16 mouse cellular contexts compared by ENCODE assay signal in genomic region chr2:131200710-131201109, GRCm38 (mm10). TPM values are rescaled to one million over a fixed set of nuclear protein-coding genes. Genes with fewer than 3 reads are reported as not detected.
DNase-seq lines count a peak whose midpoint lies in the region; ATAC-seq and TF ChIP-seq lines count a peak whose summit lies in the region.
"Had no signal": no experiment of that assay in that cellular context is flagged by ENCODE, and none has a peak within 500 bp of the region (broad histone marks: within the 10 kb centered on the region; RNA-seq: fewer than 3 reads in every experiment).

No protein-coding gene starts in this region.

- TF ChIP-seq RAD21 in CH12.LX (IDR thresholded peaks at IDR 0.05; ENCODE audit: low read depth, low read length): no peak

- H3K4me3 ChIP-seq in liver, embryonic 15.5 days (replicated peaks): no peak overlapping the region
- no peak overlapping the region for H3K4me3 ChIP-seq in liver, postnatal 0 days (ENCODE audit: low read depth, low read length)
- H3K4me3 ChIP-seq in CH12.LX (replicated peaks in 1 of 3; ENCODE audit: low read depth in 2 of 3, low read length in 2 of 3, poor library complexity in 1 of 3): no peak overlapping the region
- no peak overlapping the region for H3K4me3 ChIP-seq in hindbrain, embryonic 12.5 days
- H3K4me3 ChIP-seq: embryonic facial prominence, embryonic 10.5 days; embryonic facial prominence, embryonic 12.5 days; forebrain, embryonic 13.5 days; forebrain, embryonic 15.5 days had no signal

- in situ Hi-C loops in CH12.LX (cut with MboI; ENCODE audit: low pct_ligation_motif_present, low pct_unique_long_range_greater_than_20kb, low sequenced_read_pairs): no loop called here

- TF ChIP-seq CTCF in liver, postnatal 0 days (IDR thresholded peaks at IDR 0.05; ENCODE audit: low read depth): no peak
- no peak for TF ChIP-seq CTCF in CH12.LX (conservative IDR thresholded peaks at IDR 0.05 in 1 of 2, IDR thresholded peaks at IDR 0.05 in 1 of 2; ENCODE audit: low read depth in 2 of 2, low read length in 2 of 2)

- H3K27me3 ChIP-seq in liver, embryonic 15.5 days: no peaks in the 10 kb centered on the region
- no peaks in the 10 kb centered on the region for H3K27me3 ChIP-seq in liver, postnatal 0 days (ENCODE audit: insufficient read depth, low read length)
- no peaks in the 10 kb centered on the region for H3K27me3 ChIP-seq in CH12.LX (replicated peaks)
- no peaks in the 10 kb centered on the region for H3K27me3 ChIP-seq in hindbrain, embryonic 12.5 days
- H3K27me3 ChIP-seq: embryonic facial prominence, embryonic 12.5 days; forebrain, embryonic 13.5 days; forebrain, embryonic 15.5 days had no signal

- no peak overlapping the region for H3K4me2 ChIP-seq in liver, embryonic 15.5 days
- H3K4me2 ChIP-seq in liver, postnatal 0 days (ENCODE audit: low read depth, low read length): no peak overlapping the region
- no peak overlapping the region for H3K4me2 ChIP-seq in CH12.LX (ENCODE audit: insufficient read depth, low read depth, poor library complexity, severe bottlenecking)
- H3K4me2 ChIP-seq in hindbrain, embryonic 12.5 days (replicated peaks): no peak overlapping the region
- H3K4me2 ChIP-seq: embryonic facial prominence, embryonic 12.5 days; forebrain, embryonic 13.5 days; forebrain, embryonic 15.5 days had no signal

- 79% methylated on average over 2 of the region's 2 CpGs for WGBS in liver, embryonic 15.5 days (ENCODE audit: insufficient replicate concordance)
- 81% methylated on average over 2 of the region's 2 CpGs for WGBS in liver, postnatal 0 days (ENCODE audit: insufficient replicate concordance)
- 82% methylated on average over 2 of the region's 2 CpGs for WGBS in hindbrain, embryonic 12.5 days

- peaks cover 52% of the 10 kb centered on the region for H3K4me1 ChIP-seq in liver, embryonic 15.5 days (replicated peaks)
- H3K4me1 ChIP-seq in liver, postnatal 0 days (ENCODE audit: insufficient read depth): peaks cover 23% of the 10 kb centered on the region
- peaks cover 12 to 25% of the 10 kb centered on the region in 2 experiments for H3K4me1 ChIP-seq in CH12.LX (ENCODE audit: control insufficient read depth in 1 of 2, insufficient read depth in 2 of 2)
- H3K4me1 ChIP-seq in hindbrain, embryonic 12.5 days: no peaks in the 10 kb centered on the region; the same call in 1 of the 2 replicates
- H3K4me1 ChIP-seq: forebrain, embryonic 15.5 days had no signal

- H3K79me2 ChIP-seq in CH12.LX (replicated peaks; ENCODE audit: control insufficient read depth, extremely low read depth, insufficient read depth, poor library complexity, severe bottlenecking): no peaks in the 10 kb centered on the region

- H3K27ac ChIP-seq in liver, embryonic 15.5 days (replicated peaks): 0 out of 2 replicates have a peak overlapping the region, but pooled peaks have one; percentile 1
- H3K27ac ChIP-seq in liver, postnatal 0 days (ENCODE audit: low read depth): no peak overlapping the region
- no peak overlapping the region for H3K27ac ChIP-seq in CH12.LX (ENCODE audit: insufficient read depth, low read depth)
- no peak overlapping the region for H3K27ac ChIP-seq in hindbrain, embryonic 12.5 days
- H3K27ac ChIP-seq: embryonic facial prominence, embryonic 10.5 days; embryonic facial prominence, embryonic 12.5 days; forebrain, embryonic 13.5 days; forebrain, embryonic 15.5 days had no signal

- peaks cover 74% of the 10 kb centered on the region for H3K36me3 ChIP-seq in liver, embryonic 15.5 days (replicated peaks)
- H3K36me3 ChIP-seq in liver, postnatal 0 days (replicated peaks; ENCODE audit: insufficient read depth, low read length): peaks cover 43% of the 10 kb centered on the region
- peaks cover 6 to 49% of the 10 kb centered on the region in 2 experiments for H3K36me3 ChIP-seq in CH12.LX (replicated peaks in 1 of 2; ENCODE audit: control insufficient read depth in 1 of 2, insufficient read depth in 1 of 2, low read length in 1 of 2)
- H3K36me3 ChIP-seq in hindbrain, embryonic 12.5 days: peaks cover 23% of the 10 kb centered on the region
- H3K36me3 ChIP-seq: forebrain, embryonic 15.5 days had no signal

- TF ChIP-seq POLR2A in CH12.LX (IDR thresholded peaks at IDR 0.05; ENCODE audit: low read depth, low read length): no peak

- TF ChIP-seq EP300 in liver, postnatal 0 days (IDR thresholded peaks at IDR 0.05; ENCODE audit: low read depth): no peak
- TF ChIP-seq EP300 in CH12.LX (IDR thresholded peaks at IDR 0.05; ENCODE audit: low read length): peak; percentile 87

- H3K9ac ChIP-seq in liver, embryonic 15.5 days: no peak overlapping the region
- H3K9ac ChIP-seq in liver, postnatal 0 days (replicated peaks): no peak overlapping the region
- H3K9ac ChIP-seq in CH12.LX (ENCODE audit: insufficient read depth, low read depth): no peak overlapping the region
- H3K9ac ChIP-seq in hindbrain, embryonic 12.5 days: no peak overlapping the region
- H3K9ac ChIP-seq: embryonic facial prominence, embryonic 12.5 days; forebrain, embryonic 13.5 days; forebrain, embryonic 15.5 days; forebrain, postnatal 0 days had no signal

- dilution Hi-C loops in CH12.LX (cut with MboI; ENCODE audit: extremely low pct_ligation_motif_present, extremely low pct_unique_long_range_greater_than_20kb, low sequenced_read_pairs): no loop called here

- no peaks in the 10 kb centered on the region for H3K9me3 ChIP-seq in liver, embryonic 15.5 days (replicated peaks)
- no peaks in the 10 kb centered on the region for H3K9me3 ChIP-seq in liver, postnatal 0 days (ENCODE audit: low read length)
- H3K9me3 ChIP-seq in CH12.LX (replicated peaks; ENCODE audit: low read length): peaks cover 20% of the 10 kb centered on the region
- H3K9me3 ChIP-seq in hindbrain, embryonic 12.5 days (replicated peaks): no peaks in the 10 kb centered on the region
- H3K9me3 ChIP-seq: embryonic facial prominence, embryonic 10.5 days; embryonic facial prominence, embryonic 12.5 days; forebrain, embryonic 13.5 days; forebrain, embryonic 15.5 days had no signal

- ATAC-seq in liver, embryonic 15.5 days (ENCODE audit: insufficient read depth): no peak
- ATAC-seq in liver, postnatal 0 days: no peak
- ATAC-seq in hindbrain, embryonic 12.5 days (ENCODE audit: low FRiP score): no peak
- ATAC-seq: CD4-positive, CD25-positive, alpha-beta regulatory T cell, adult 4 months; forebrain, embryonic 13.5 days; forebrain, embryonic 15.5 days; forebrain, postnatal 0 days had no signal

- DNase-seq in liver, postnatal 0 days: no peak
- peak; percentile 55 for DNase-seq in CH12.LX (ENCODE audit: extremely low read depth)
- peak; percentile 40 for DNase-seq in induced T-regulatory cell, adult 2 months (ENCODE audit: low read depth)
- no peak for DNase-seq in layer of hippocampus, postnatal 10 days (ENCODE audit: low spot score in 2 of 2)
- DNase-seq: adrenal gland, adult 2 months; adrenal gland, postnatal 25 days; B cell, adult 2 months; cerebellum, adult 9-10 months; forebrain, postnatal 0 days had no signal

TF ChIP-seq in CH12.LX, 34 proteins besides CTCF, POLR2A, EP300 and RAD21 (continues in another document):
- TF ChIP-seq MYC (IDR thresholded peaks at IDR 0.05; ENCODE audit: low read depth, low read length) (0 out of 2 replicates have a peak, but pooled peaks have one; percentile 47), TCF12 (IDR thresholded peaks at IDR 0.05; ENCODE audit: low read depth, low read length) (peak; percentile 71), ELF1 (IDR thresholded peaks at IDR 0.05; ENCODE audit: low read depth, low read length) (no peak)

RNA-seq across cellular contexts. Expression of gene Ap5s1, which starts 6.2 kb away (rescaled TPM):
- polyA plus RNA-seq in liver, embryonic 15.5 days (2015; fragmentation: Nextera tagmentation; extraction: Ambion mirVana): 16.6 and 18.3 TPM in 2 replicates
- polyA plus RNA-seq in liver, postnatal 0 days (2015; fragmentation: Nextera tagmentation; extraction: Ambion mirVana): 19.5 TPM in 2 replicates
- total RNA-seq in CH12.LX (2012; rRNA removed): 9.1 and 10.4 TPM in 2 replicates
- total RNA-seq in CH12.LX (2014; rRNA removed): 19.8 and 22.5 TPM in 2 replicates
- polyA plus RNA-seq in CH12.LX (2012; ENCODE audit: insufficient read length, low read depth): 8.1 and 9.9 TPM in 2 replicates
- 10 to 100 TPM; 21.0 to 22.4 TPM for total RNA-seq in layer of hippocampus, postnatal 10 days (2021)
- polyA plus RNA-seq in hindbrain, embryonic 12.5 days (2016; fragmentation: Nextera tagmentation; extraction: Ambion mirVana): 28.4 and 29.1 TPM in 2 replicates

RNA-seq across cellular contexts. Expression of gene Spef1, which starts 13.6 kb away (rescaled TPM):
- polyA plus RNA-seq in liver, embryonic 15.5 days (2015; fragmentation: Nextera tagmentation; extraction: Ambion mirVana): 1.6 and 1.8 TPM in 2 replicates
- polyA plus RNA-seq in liver, postnatal 0 days (2015; fragmentation: Nextera tagmentation; extraction: Ambion mirVana): 0.59 and 0.65 TPM in 2 replicates
- total RNA-seq in CH12.LX (2012; rRNA removed) (0.97 and 1.0 TPM in 2 replicates), CH12.LX (2014; rRNA removed) (0.34 and 0.45 TPM in 2 replicates)
- polyA plus RNA-seq in CH12.LX (2012; ENCODE audit: insufficient read length, low read depth): 1.2 TPM in 2 replicates
- 10 to 100 TPM; 21.9 to 22.7 TPM for total RNA-seq in layer of hippocampus, postnatal 10 days (2021)
- polyA plus RNA-seq in hindbrain, embryonic 12.5 days (2016; fragmentation: Nextera tagmentation; extraction: Ambion mirVana): 8.9 and 9.2 TPM in 2 replicates

RNA-seq across cellular contexts. Expression of gene Cdc25b, which starts 14.0 kb away (rescaled TPM):
- polyA plus RNA-seq in liver, embryonic 15.5 days (2015; fragmentation: Nextera tagmentation; extraction: Ambion mirVana): 236 and 279 TPM in 2 replicates
- polyA plus RNA-seq in liver, postnatal 0 days (2015; fragmentation: Nextera tagmentation; extraction: Ambion mirVana): 67.6 and 77.7 TPM in 2 replicates
- total RNA-seq in CH12.LX (2012; rRNA removed) (11.6 and 14.4 TPM in 2 replicates), CH12.LX (2014; rRNA removed) (23.3 and 24.0 TPM in 2 replicates)
- 21.3 and 22.8 TPM in 2 replicates for polyA plus RNA-seq in CH12.LX (2012; ENCODE audit: insufficient read length, low read depth)
- total RNA-seq in layer of hippocampus, postnatal 10 days (2021): 10 to 100 TPM; 19.7 to 27.0 TPM
- polyA plus RNA-seq in hindbrain, embryonic 12.5 days (2016; fragmentation: Nextera tagmentation; extraction: Ambion mirVana): 69.8 and 85.7 TPM in 2 replicates

RNA-seq across cellular contexts. Expression of gene Cenpb, which starts 20.8 kb away (rescaled TPM):
- 4.1 and 5.4 TPM in 2 replicates for polyA plus RNA-seq in liver, embryonic 15.5 days (2015; fragmentation: Nextera tagmentation; extraction: Ambion mirVana)
- polyA plus RNA-seq in liver, postnatal 0 days (2015; fragmentation: Nextera tagmentation; extraction: Ambion mirVana): 4.2 and 4.8 TPM in 2 replicates
- total RNA-seq in CH12.LX (2012; rRNA removed) (24.4 and 26.8 TPM in 2 replicates), CH12.LX (2014; rRNA removed) (17.3 and 18.1 TPM in 2 replicates)
- polyA plus RNA-seq in CH12.LX (2012; ENCODE audit: insufficient read length, low read depth): 26.1 and 26.6 TPM in 2 replicates
- total RNA-seq in layer of hippocampus, postnatal 10 days (2021): 100 to 1,000 TPM; 106 to 108 TPM
- polyA plus RNA-seq in hindbrain, embryonic 12.5 days (2016; fragmentation: Nextera tagmentation; extraction: Ambion mirVana): 18.3 and 18.5 TPM in 2 replicates

RNA-seq across cellular contexts. Expression of gene Mavs, which starts 33.2 kb away (rescaled TPM):
- polyA plus RNA-seq in liver, embryonic 15.5 days (2015; fragmentation: Nextera tagmentation; extraction: Ambion mirVana): 29.8 and 33.5 TPM in 2 replicates
- 21.2 and 22.1 TPM in 2 replicates for polyA plus RNA-seq in liver, postnatal 0 days (2015; fragmentation: Nextera tagmentation; extraction: Ambion mirVana)
- 25.6 and 25.9 TPM in 2 replicates for total RNA-seq in CH12.LX (2012; rRNA removed)
- total RNA-seq in CH12.LX (2014; rRNA removed): 18.5 and 18.6 TPM in 2 replicates
- polyA plus RNA-seq in CH12.LX (2012; ENCODE audit: insufficient read length, low read depth): 26.8 and 34.5 TPM in 2 replicates
- 1 to 10 TPM; 6.8 to 7.4 TPM for total RNA-seq in layer of hippocampus, postnatal 10 days (2021)
- polyA plus RNA-seq in hindbrain, embryonic 12.5 days (2016; fragmentation: Nextera tagmentation; extraction: Ambion mirVana): 10.6 and 11.6 TPM in 2 replicates

Comparison
In these comparisons a context has a peak if more than half of its experiments do, and no peak if none do; other contexts are left out.
1. DNase-seq: peak in CH12.LX (single experiment) and induced T-regulatory cell, adult 2 months (single experiment); none in liver, postnatal 0 days (single experiment) and layer of hippocampus, postnatal 10 days (0 of 2).